Mouse (Mus musculus): ENCODE data around the gene Osbpl11. TPM values are rescaled to one million over a fixed set of nuclear protein-coding genes. Genes with fewer than 3 reads are reported as not detected.
"Not testable (repeated sequence)": the region's sequence is repeated elsewhere in the genome, so short reads cannot be mapped to it uniquely, and the experiment has no call there.

Osbpl11 gene
- polyA plus RNA-seq, 1 experiment from 2014 or later, result 16.7 TPM

GRCm38 (mm10) chr16:33210812-33211211, 25.9 kb downstream of the Osbpl11 start:
- no peaks in the 10 kb centered on the region for H3K27me3 ChIP-seq (ENCODE audit: control insufficient read depth, insufficient read depth, low read length)
- no peaks in the 10 kb centered on the region for H3K4me1 ChIP-seq (ENCODE audit: control insufficient read depth in 2 of 2, insufficient read depth in 2 of 2, low read length in 2 of 2)
- no peak overlapping the region for H3K27ac ChIP-seq (replicated peaks in 1 of 2; ENCODE audit: control insufficient read depth in 1 of 2, insufficient read depth in 1 of 2, low read depth in 2 of 2, low read length in 2 of 2)
- no peak overlapping the region for H3K4me3 ChIP-seq (ENCODE audit: control insufficient read depth in 1 of 2, insufficient read depth in 1 of 2, low read depth in 1 of 2, low read length in 2 of 2)
- H3K9me3 ChIP-seq (ENCODE audit: control insufficient read depth, low read length), result no peaks in the 10 kb centered on the region
- no peak for ATAC-seq (ENCODE audit: insufficient number of reproducible peaks, insufficient read depth, low FRiP score, low read depth)
- peaks cover 73% of the 10 kb centered on the region for H3K36me3 ChIP-seq (ENCODE audit: control insufficient read depth, insufficient read depth, low read length)
- H3K4me2 ChIP-seq (ENCODE audit: low read length), result no peak overlapping the region
- H3K9ac ChIP-seq (ENCODE audit: low read length), result no peak overlapping the region
- 79% methylated on average over 2 of the region's 2 CpGs for WGBS

DNA sequence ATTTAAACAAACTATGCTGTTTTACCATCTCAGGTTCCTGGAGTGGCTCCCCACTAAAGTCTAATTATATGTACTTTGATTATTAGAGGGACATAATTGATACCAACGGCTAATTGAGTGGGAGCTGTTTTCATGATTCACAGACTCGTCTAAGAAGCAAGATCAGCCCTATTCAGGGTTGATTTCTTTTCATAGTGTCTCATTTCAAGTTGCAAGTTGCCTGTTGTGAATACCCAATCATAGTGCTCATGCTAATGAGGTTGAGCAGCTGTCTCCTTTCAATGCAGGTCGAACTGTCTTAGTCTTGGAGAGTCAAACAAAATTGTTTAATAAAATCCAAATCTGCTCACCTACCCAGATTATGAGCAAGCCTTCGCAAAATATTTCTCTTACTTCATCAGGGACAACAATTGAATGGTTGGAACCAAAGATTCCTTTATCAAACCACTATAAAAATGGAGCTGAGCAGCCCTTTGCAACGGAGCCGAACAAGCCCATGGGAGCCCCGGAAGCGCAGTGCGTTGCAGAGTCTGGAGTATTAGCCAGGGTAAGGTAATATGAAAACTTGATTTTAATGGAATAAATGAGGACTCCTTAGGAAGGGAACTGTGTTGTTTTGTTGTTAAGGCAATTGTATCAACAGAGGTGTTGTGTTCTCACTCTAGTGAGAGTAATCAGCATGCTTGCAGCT, 31.6 kb downstream of the Osbpl11 start:
- no peak for ATAC-seq (ENCODE audit: insufficient number of reproducible peaks, insufficient read depth, low FRiP score, low read depth)
- 89% methylated on average over 9 of the region's 9 CpGs for WGBS
- H3K27me3 ChIP-seq (ENCODE audit: control insufficient read depth, insufficient read depth, low read length), result no peaks in the 10 kb centered on the region
- peaks cover 51% of the 10 kb centered on the region for H3K36me3 ChIP-seq (ENCODE audit: control insufficient read depth, insufficient read depth, low read length)
- H3K4me1 ChIP-seq (ENCODE audit: control insufficient read depth in 2 of 2, insufficient read depth in 2 of 2, low read length in 2 of 2), result no peaks in the 10 kb centered on the region
- H3K4me3 ChIP-seq (ENCODE audit: control insufficient read depth in 1 of 2, insufficient read depth in 1 of 2, low read depth in 1 of 2, low read length in 2 of 2), result no peak overlapping the region
- H3K4me2 ChIP-seq (ENCODE audit: low read length), result no peak overlapping the region
- no peak overlapping the region for H3K9ac ChIP-seq (ENCODE audit: low read length)
- no peaks in the 10 kb centered on the region for H3K9me3 ChIP-seq (ENCODE audit: control insufficient read depth, low read length)
- H3K27ac ChIP-seq (replicated peaks in 1 of 2; ENCODE audit: control insufficient read depth in 1 of 2, insufficient read depth in 1 of 2, low read depth in 2 of 2, low read length in 2 of 2), result no peak overlapping the region

- H3K4me2 ChIP-seq (ENCODE audit: low read length); H3K9me3 ChIP-seq (ENCODE audit: control insufficient read depth, low read length); H3K27me3 ChIP-seq (ENCODE audit: control insufficient read depth, insufficient read depth, low read length); H3K9ac ChIP-seq (ENCODE audit: low read length); H3K4me3 ChIP-seq (ENCODE audit: control insufficient read depth in 1 of 2, insufficient read depth in 1 of 2, low read depth in 1 of 2, low read length in 2 of 2); H3K4me1 ChIP-seq (ENCODE audit: control insufficient read depth in 2 of 2, insufficient read depth in 2 of 2, low read length in 2 of 2): not testable (repeated sequence)
- Histone ChIP-seq H3K27ac (replicated peaks in 1 of 2; ENCODE audit: control insufficient read depth in 1 of 2, insufficient read depth in 1 of 2, low read depth in 2 of 2, low read length in 2 of 2) (peak overlapping the region; percentile 66), H3K36me3 (ENCODE audit: control insufficient read depth, insufficient read depth, low read length) (peaks cover 50% of the 10 kb centered on the region)
- ATAC-seq (ENCODE audit: insufficient number of reproducible peaks, insufficient read depth, low FRiP score, low read depth), result peak; percentile 77; the same call in 1 of the 2 replicates
- 38% methylated on average over 3 of the region's 3 CpGs for WGBS
Observed at GRCm38 (mm10) chr16:33217553-33218085, 32.7 kb downstream of the Osbpl11 start.

- Histone ChIP-seq H3K27me3 (ENCODE audit: control insufficient read depth, insufficient read depth, low read length) (no peaks in the 10 kb centered on the region), H3K9me3 (ENCODE audit: control insufficient read depth, low read length) (no peaks in the 10 kb centered on the region), H3K4me1 (ENCODE audit: control insufficient read depth in 2 of 2, insufficient read depth in 2 of 2, low read length in 2 of 2) (no peaks in the 10 kb centered on the region), H3K36me3 (ENCODE audit: control insufficient read depth, insufficient read depth, low read length) (peaks cover 56% of the 10 kb centered on the region), H3K4me3 (ENCODE audit: control insufficient read depth in 1 of 2, insufficient read depth in 1 of 2, low read depth in 1 of 2, low read length in 2 of 2) (no peak overlapping the region), H3K4me2 (ENCODE audit: low read length) (no peak overlapping the region), H3K9ac (ENCODE audit: low read length) (no peak overlapping the region), H3K27ac (replicated peaks in 1 of 2; ENCODE audit: control insufficient read depth in 1 of 2, insufficient read depth in 1 of 2, low read depth in 2 of 2, low read length in 2 of 2) (no peak overlapping the region)
- ATAC-seq (ENCODE audit: insufficient number of reproducible peaks, insufficient read depth, low FRiP score, low read depth), result no peak
- 89% methylated on average over 3 of the region's 3 CpGs for WGBS
Observed at GRCm38 (mm10) chr16:33222482-33222881, 37.6 kb downstream of the Osbpl11 start.

GRCm38 (mm10) chr16:33224381-33224780, 39.5 kb downstream of the Osbpl11 start:
- Histone ChIP-seq H3K4me3 (ENCODE audit: control insufficient read depth in 1 of 2, insufficient read depth in 1 of 2, low read depth in 1 of 2, low read length in 2 of 2) (no peak overlapping the region), H3K9ac (ENCODE audit: low read length) (no peak overlapping the region), H3K4me2 (ENCODE audit: low read length) (no peak overlapping the region), H3K36me3 (ENCODE audit: control insufficient read depth, insufficient read depth, low read length) (peaks cover 66% of the 10 kb centered on the region), H3K4me1 (ENCODE audit: control insufficient read depth in 2 of 2, insufficient read depth in 2 of 2, low read length in 2 of 2) (no peaks in the 10 kb centered on the region), H3K9me3 (ENCODE audit: control insufficient read depth, low read length) (no peaks in the 10 kb centered on the region), H3K27ac (replicated peaks in 1 of 2; ENCODE audit: control insufficient read depth in 1 of 2, insufficient read depth in 1 of 2, low read depth in 2 of 2, low read length in 2 of 2) (no peak overlapping the region), H3K27me3 (ENCODE audit: control insufficient read depth, insufficient read depth, low read length) (no peaks in the 10 kb centered on the region)
- WGBS, result 88% methylated on average over 5 of the region's 5 CpGs
- ATAC-seq (ENCODE audit: insufficient number of reproducible peaks, insufficient read depth, low FRiP score, low read depth), result no peak

- WGBS, result 84% methylated on average over 12 of the region's 12 CpGs
- no peaks in the 10 kb centered on the region for H3K9me3 ChIP-seq (ENCODE audit: control insufficient read depth, low read length)
- H3K4me1 ChIP-seq (ENCODE audit: control insufficient read depth in 2 of 2, insufficient read depth in 2 of 2, low read length in 2 of 2), result no peaks in the 10 kb centered on the region
- no peak overlapping the region for H3K27ac ChIP-seq (replicated peaks in 1 of 2; ENCODE audit: control insufficient read depth in 1 of 2, insufficient read depth in 1 of 2, low read depth in 2 of 2, low read length in 2 of 2)
- H3K4me2 ChIP-seq (ENCODE audit: low read length), result no peak overlapping the region
- ATAC-seq (ENCODE audit: insufficient number of reproducible peaks, insufficient read depth, low FRiP score, low read depth), result no peak
- H3K9ac ChIP-seq (ENCODE audit: low read length), result no peak overlapping the region
- peaks cover 89% of the 10 kb centered on the region for H3K36me3 ChIP-seq (ENCODE audit: control insufficient read depth, insufficient read depth, low read length)
- H3K4me3 ChIP-seq (ENCODE audit: control insufficient read depth in 1 of 2, insufficient read depth in 1 of 2, low read depth in 1 of 2, low read length in 2 of 2), result no peak overlapping the region
- H3K27me3 ChIP-seq (ENCODE audit: control insufficient read depth, insufficient read depth, low read length), result no peaks in the 10 kb centered on the region
Observed at GRCm38 (mm10) chr16:33234128-33234527, 49.3 kb downstream of the Osbpl11 start.

DNA sequence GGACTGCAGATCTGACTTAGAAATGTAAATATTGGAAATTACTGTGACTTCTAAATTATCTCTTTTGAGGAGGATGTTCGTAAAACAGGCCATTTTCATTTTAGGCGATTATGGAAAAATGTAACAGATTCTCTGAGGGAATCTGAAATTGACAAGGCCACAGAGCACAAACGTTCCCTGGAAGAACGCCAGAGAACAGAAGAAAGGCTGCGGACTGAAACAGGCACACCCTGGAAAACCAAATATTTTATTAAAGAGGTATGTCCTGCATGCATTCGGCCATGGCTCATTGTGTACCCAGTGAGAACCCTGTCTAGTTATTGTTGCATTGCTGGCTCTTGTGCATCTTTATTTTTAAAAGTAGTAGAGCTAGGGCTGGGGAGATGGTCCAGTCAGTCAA, 51.3 kb downstream of the Osbpl11 start:
- 78% methylated on average over 6 of the region's 6 CpGs for WGBS
- no peak for ATAC-seq (ENCODE audit: insufficient number of reproducible peaks, insufficient read depth, low FRiP score, low read depth)
- H3K4me3 ChIP-seq (ENCODE audit: control insufficient read depth in 1 of 2, insufficient read depth in 1 of 2, low read depth in 1 of 2, low read length in 2 of 2), result no peak overlapping the region
- H3K9ac ChIP-seq (ENCODE audit: low read length), result no peak overlapping the region
- no peaks in the 10 kb centered on the region for H3K27me3 ChIP-seq (ENCODE audit: control insufficient read depth, insufficient read depth, low read length)
- H3K4me2 ChIP-seq (ENCODE audit: low read length), result no peak overlapping the region
- no peaks in the 10 kb centered on the region for H3K4me1 ChIP-seq (ENCODE audit: control insufficient read depth in 2 of 2, insufficient read depth in 2 of 2, low read length in 2 of 2)
- no peaks in the 10 kb centered on the region for H3K9me3 ChIP-seq (ENCODE audit: control insufficient read depth, low read length)
- H3K27ac ChIP-seq (replicated peaks in 1 of 2; ENCODE audit: control insufficient read depth in 1 of 2, insufficient read depth in 1 of 2, low read depth in 2 of 2, low read length in 2 of 2), result no peak overlapping the region
- H3K36me3 ChIP-seq (ENCODE audit: control insufficient read depth, insufficient read depth, low read length), result peaks cover 91% of the 10 kb centered on the region

GRCm38 (mm10) chr16:33239305-33239704, 54.4 kb downstream of the Osbpl11 start:
- 90% methylated on average over 2 of the region's 2 CpGs for WGBS
- ATAC-seq (ENCODE audit: insufficient number of reproducible peaks, insufficient read depth, low FRiP score, low read depth), result no peak
- H3K36me3 ChIP-seq (ENCODE audit: control insufficient read depth, insufficient read depth, low read length), result peaks cover 95% of the 10 kb centered on the region
- H3K27ac ChIP-seq (replicated peaks in 1 of 2; ENCODE audit: control insufficient read depth in 1 of 2, insufficient read depth in 1 of 2, low read depth in 2 of 2, low read length in 2 of 2), result no peak overlapping the region
- no peak overlapping the region for H3K9ac ChIP-seq (ENCODE audit: low read length)
- no peaks in the 10 kb centered on the region for H3K9me3 ChIP-seq (ENCODE audit: control insufficient read depth, low read length)
- H3K4me3 ChIP-seq (ENCODE audit: control insufficient read depth in 1 of 2, insufficient read depth in 1 of 2, low read depth in 1 of 2, low read length in 2 of 2), result no peak overlapping the region
- H3K4me2 ChIP-seq (ENCODE audit: low read length), result no peak overlapping the region
- H3K27me3 ChIP-seq (ENCODE audit: control insufficient read depth, insufficient read depth, low read length), result no peaks in the 10 kb centered on the region
- no peaks in the 10 kb centered on the region for H3K4me1 ChIP-seq (ENCODE audit: control insufficient read depth in 2 of 2, insufficient read depth in 2 of 2, low read length in 2 of 2)

Measured in heart, embryonic 14.5 days (tissue).